Comparison of ENCODE assay signal across 8 mouse cellular contexts in genomic region chr5:144254122-144254810, GRCm38 (mm10). TPM values are rescaled to one million over a fixed set of nuclear protein-coding genes. Genes with fewer than 3 reads are reported as not detected.
DNase-seq lines count a peak whose midpoint lies in the region; ATAC-seq and TF ChIP-seq lines count a peak whose summit lies in the region.

No protein-coding gene starts in this region.

- DNase-seq in embryo, embryonic 10.5 days (ENCODE audit: low spot score) = peak; percentile 33
- DNase-seq in embryo, embryonic 10 days (ENCODE audit: low spot score) = no peak
- peak; percentile 41 for DNase-seq in c-Kit-positive CD71-positive TER-119-negative erythroid progenitor cells, embryonic 14.5 days (ENCODE audit: low read depth)
- peak; percentile 72 for DNase-seq in heart, adult 8-10 months (ENCODE audit: low spot score)
- DNase-seq in kidney, adult 18-20 months = peak; percentile 86
- no peak for DNase-seq in layer of hippocampus, adult 11-12 months (ENCODE audit: low spot score)

- H3K27me3 ChIP-seq in lung, embryonic 15.5 days = no peaks in the 10 kb centered on the region

- H3K4me1 ChIP-seq in lung, embryonic 15.5 days = peaks cover 37% of the 10 kb centered on the region
- peaks cover 37% of the 10 kb centered on the region for H3K4me1 ChIP-seq in olfactory bulb, adult 2 months (ENCODE audit: control insufficient read depth, insufficient read depth, low read length)

- peak overlapping the region; percentile 93 for H3K27ac ChIP-seq in lung, embryonic 15.5 days
- H3K27ac ChIP-seq in olfactory bulb, adult 2 months (ENCODE audit: insufficient read depth, low read depth, low read length) = no peak overlapping the region

- H3K9ac ChIP-seq in lung, embryonic 15.5 days = peak overlapping the region; percentile 31; the same call in 1 of the 2 replicates

- TF ChIP-seq CTCF in olfactory bulb, adult 2 months (IDR thresholded peaks at IDR 0.05; ENCODE audit: insufficient read depth, low read depth, low read length) = no peak

- no peak for TF ChIP-seq POLR2A in olfactory bulb, adult 2 months (IDR thresholded peaks at IDR 0.05; ENCODE audit: insufficient read depth, low read depth, low read length)

- WGBS in lung, embryonic 15.5 days = 49% methylated on average over 16 of the region's 16 CpGs
- WGBS in olfactory bulb, adult 2 months = 61% methylated on average over 16 of the region's 16 CpGs

- H3K36me3 ChIP-seq in lung, embryonic 15.5 days = 0 out of 2 replicates have a peak, but pooled peaks cover 3% of the 10 kb centered on the region

- peak overlapping the region; percentile 83 for H3K4me3 ChIP-seq in lung, embryonic 15.5 days
- H3K4me3 ChIP-seq in olfactory bulb, adult 2 months (ENCODE audit: insufficient read depth, low read depth, low read length) = peak overlapping the region; percentile 9

- H3K9me3 ChIP-seq in lung, embryonic 15.5 days = peaks cover 3% of the 10 kb centered on the region; the same call in 1 of the 2 replicates

- peak overlapping the region; percentile 81 for H3K4me2 ChIP-seq in lung, embryonic 15.5 days

- ATAC-seq in lung, embryonic 15.5 days (ENCODE audit: borderline replicate concordance, extremely low read depth, low FRiP score, low TSS enrichment) = peak; percentile 35; the same call in 1 of the 2 replicates

RNA-seq across cellular contexts. Expression of gene Bri3, which starts 10.0 kb away (rescaled TPM):
- 100 to 1,000 TPM; 148 to 170 (median 156) TPM for total RNA-seq in heart, adult 8-10 months (2022)
- 123 and 129 TPM in 2 replicates for polyA plus RNA-seq in lung, embryonic 15.5 days (2015; fragmentation: Nextera tagmentation; extraction: Ambion mirVana)
- not detected in 2 replicates for polyA plus RNA-seq in olfactory bulb, adult 2 months (2012; ENCODE audit: insufficient read depth, insufficient read length, low replicate concordance, missing spikeins)

RNA-seq across cellular contexts. Expression of gene Tecpr1, which starts 30.9 kb away (rescaled TPM):
- total RNA-seq in heart, adult 8-10 months (2022) = 10 to 100 TPM; 25.2 to 33.4 (median 28.5) TPM
- polyA plus RNA-seq in lung, embryonic 15.5 days (2015; fragmentation: Nextera tagmentation; extraction: Ambion mirVana) = 21.2 and 25.1 TPM in 2 replicates
- polyA plus RNA-seq in olfactory bulb, adult 2 months (2012; ENCODE audit: insufficient read depth, insufficient read length, low replicate concordance, missing spikeins) = 771 TPM in 1 of 2 replicates, not detected in the other

Comparison
In these comparisons a context has a peak if more than half of its experiments do, and no peak if none do; other contexts are left out.
1. DNase-seq: peak in embryo, embryonic 10.5 days (single experiment), c-Kit-positive CD71-positive TER-119-negative erythroid progenitor cells, embryonic 14.5 days (single experiment), heart, adult 8-10 months (single experiment) and kidney, adult 18-20 months (single experiment); none in embryo, embryonic 10 days (single experiment) and layer of hippocampus, adult 11-12 months (single experiment).